Mouse (Mus musculus) ovary, adult 18-20 months (tissue): ENCODE data around the gene Gm26727.
"Not testable (repeated sequence)": the region's sequence is repeated elsewhere in the genome, so short reads cannot be mapped to it uniquely, and the experiment has no call there.

Experiments
- DNase-seq: peaks from one replicate; pipeline ENCODE4 v3.0.0; 2022; ENCODE audit warnings: low spot score, mixed read lengths

Gm26727 gene

GRCm38 (mm10) chr2:67433081-67433480, at the start of gene Gm26727:
Gene Gm26727, minus strand, starts transcription at chr2:67433181.
- no peak for DNase-seq

- DNase-seq: no peak
Observed at GRCm38 (mm10) chr2:67481051-67481450, 48.1 kb upstream of the Gm26727 start.

- DNase-seq: no peak
Observed at GRCm38 (mm10) chr2:67477753-67478152, 44.8 kb upstream of the Gm26727 start.

GRCm38 (mm10) chr2:67470030-67470429, 37.0 kb upstream of the Gm26727 start:
- not testable (repeated sequence) for DNase-seq

- no peak for DNase-seq
Observed at GRCm38 (mm10) chr2:67467036-67467435, 34.1 kb upstream of the Gm26727 start.

- no peak for DNase-seq
Observed at GRCm38 (mm10) chr2:67460857-67461256, 27.9 kb upstream of the Gm26727 start.

- DNase-seq: no peak
Observed at GRCm38 (mm10) chr2:67447206-67447605, 14.2 kb upstream of the Gm26727 start.

- DNase-seq: no peak
Observed at GRCm38 (mm10) chr2:67446772-67447171, 13.8 kb upstream of the Gm26727 start.

GRCm38 (mm10) chr2:67445780-67446179, 12.8 kb upstream of the Gm26727 start, which contains the start of gene Xirp2:
Gene Xirp2, plus strand, starts transcription at chr2:67446002.
- DNase-seq: no peak

GRCm38 (mm10) chr2:67438309-67438708, 5.3 kb upstream of the Gm26727 start:
- no peak for DNase-seq

- no peak for DNase-seq
Observed at GRCm38 (mm10) chr2:67422799-67423198, 10.2 kb downstream of the Gm26727 start.

- DNase-seq: no peak
Observed at GRCm38 (mm10) chr2:67420853-67421252, 12.1 kb downstream of the Gm26727 start.

- DNase-seq: not testable (repeated sequence)
Observed at GRCm38 (mm10) chr2:67413425-67413824, 19.6 kb downstream of the Gm26727 start, which contains the start of gene Gm21830. Gene Gm21830, plus strand, starts transcription at chr2:67413725.
